Mouse (Mus musculus): ENCODE data around the gene Rpap3.

Rpap3 gene

DNA sequence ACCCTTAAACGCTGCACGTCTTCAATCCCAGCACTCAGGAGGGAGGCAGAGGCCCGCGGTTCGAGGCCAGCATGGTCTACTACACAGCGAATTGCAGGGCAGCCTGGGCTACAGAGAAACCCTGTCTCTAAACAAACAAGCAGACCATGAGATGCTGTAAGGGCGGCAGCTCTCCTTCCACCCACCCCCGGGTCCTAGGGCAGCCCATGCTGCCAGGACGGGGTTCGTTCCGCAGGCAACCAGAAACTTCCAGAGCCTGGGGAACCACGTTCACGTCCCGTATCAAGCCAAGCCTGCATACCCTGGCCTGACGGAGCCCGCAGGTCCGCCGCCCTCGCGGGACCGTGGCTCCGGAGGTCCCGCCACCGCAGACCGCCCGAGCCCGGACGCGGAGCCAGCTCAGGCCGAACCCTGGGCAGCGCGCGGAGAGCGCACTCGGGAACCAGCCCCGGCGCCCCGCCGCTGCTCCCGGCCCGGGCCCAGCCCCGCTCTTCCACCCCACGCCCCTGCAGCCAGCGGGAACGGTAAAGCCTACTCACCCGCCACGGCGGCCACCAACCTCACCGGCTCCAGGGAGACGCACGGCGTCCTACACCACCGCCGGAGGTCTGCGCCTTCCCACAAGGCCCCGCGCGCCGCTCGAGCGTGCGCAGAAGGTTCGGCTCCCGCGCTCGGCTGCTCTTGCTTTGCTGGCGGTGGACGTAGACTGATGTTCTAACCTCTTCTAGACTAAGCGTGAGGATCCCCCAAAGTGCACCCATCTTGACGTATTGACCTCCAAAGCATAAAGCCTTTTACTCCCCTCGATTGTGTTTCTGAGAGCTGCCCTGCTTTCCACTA is at the start of gene Rpap3:
Gene Rpap3 (minus strand): TSS at position 615 of the 840 bp plus-strand sequence.
- in situ Hi-C loops (cut with MboI), result no loop called here

DNA sequence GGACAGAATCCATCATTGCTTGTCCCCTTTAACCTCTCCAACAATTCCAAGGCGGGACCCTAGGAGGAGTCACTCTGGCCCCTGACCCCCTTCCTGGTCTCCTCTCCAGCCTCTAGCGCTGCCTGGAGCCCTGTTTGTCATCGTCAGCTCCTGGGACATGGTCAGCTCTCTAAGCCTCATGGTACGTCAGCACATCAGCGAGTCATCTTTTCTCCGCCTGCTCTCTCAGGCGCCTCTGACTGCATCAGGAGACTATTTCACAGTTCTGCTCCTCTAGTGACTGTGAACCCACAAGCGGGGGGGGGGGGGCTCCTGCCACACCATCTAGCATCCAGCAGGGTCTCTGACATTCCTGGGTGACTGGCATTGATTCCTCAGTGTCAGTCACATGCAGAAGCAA is 49.7 kb upstream of the Rpap3 start:
- in situ Hi-C loops (cut with MboI), result no loop called here

DNA sequence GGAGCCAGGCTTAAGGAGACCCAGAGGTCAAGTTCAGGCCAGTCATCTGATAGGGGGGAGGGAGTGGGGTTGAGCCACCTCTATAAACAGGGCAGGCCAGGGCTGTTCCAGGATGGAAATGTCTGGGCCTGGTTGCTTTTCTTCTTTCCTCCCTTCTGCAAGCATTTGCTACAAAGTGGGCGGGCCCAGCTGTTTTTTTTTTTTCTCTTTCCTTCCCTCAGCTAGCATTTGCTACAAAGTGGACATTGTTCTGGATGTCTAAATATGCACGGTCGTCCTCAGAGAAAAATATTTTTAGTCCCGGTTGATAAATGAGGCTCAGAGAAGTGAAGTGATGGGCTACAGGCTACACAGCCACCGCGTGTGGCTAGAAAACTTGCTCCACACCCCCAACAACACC is 48.9 kb upstream of the Rpap3 start:
- in situ Hi-C loops (cut with MboI), result no loop called here

DNA sequence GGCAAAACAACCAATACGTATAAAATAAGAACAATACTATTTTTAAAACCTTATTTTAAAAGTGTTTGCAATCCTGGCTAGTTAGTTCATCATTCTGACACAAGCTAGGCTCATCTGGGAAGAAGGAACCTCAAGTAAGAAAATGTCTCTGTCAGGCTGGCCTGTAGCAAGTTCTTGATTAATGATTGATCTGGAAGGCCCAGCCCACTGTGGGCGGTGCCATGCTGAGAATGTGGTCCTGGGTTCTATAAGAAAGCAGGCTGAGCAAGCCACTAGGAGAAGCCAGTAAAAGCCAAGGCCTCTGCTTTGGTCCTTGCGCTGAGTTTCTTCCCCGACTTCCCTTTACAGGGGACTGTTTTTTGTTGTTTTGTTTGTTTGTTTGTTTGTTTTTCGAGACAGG is 46.9 kb upstream of the Rpap3 start:
- in situ Hi-C loops (cut with MboI), result no loop called here

DNA sequence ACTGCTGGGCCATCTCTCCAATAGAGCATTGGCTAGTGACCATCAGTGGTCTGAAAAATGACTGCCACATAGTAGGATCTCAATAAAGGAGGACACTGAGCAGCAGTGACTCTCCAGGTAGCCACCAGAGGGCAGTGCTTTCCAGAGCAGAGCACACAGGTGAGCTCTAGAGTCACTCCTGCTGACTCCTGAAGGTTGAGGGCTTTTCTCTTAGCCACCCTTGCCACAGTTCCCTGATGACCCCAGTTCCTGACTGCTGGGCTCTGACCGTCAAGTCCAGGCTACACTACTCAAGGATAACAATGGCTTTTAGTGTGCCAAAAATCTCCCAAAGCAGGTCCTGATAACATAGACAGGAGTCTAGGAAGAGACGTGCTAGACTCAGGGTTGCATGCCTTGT is 46.1 kb upstream of the Rpap3 start:
- in situ Hi-C loops (cut with MboI), result no loop called here

DNA sequence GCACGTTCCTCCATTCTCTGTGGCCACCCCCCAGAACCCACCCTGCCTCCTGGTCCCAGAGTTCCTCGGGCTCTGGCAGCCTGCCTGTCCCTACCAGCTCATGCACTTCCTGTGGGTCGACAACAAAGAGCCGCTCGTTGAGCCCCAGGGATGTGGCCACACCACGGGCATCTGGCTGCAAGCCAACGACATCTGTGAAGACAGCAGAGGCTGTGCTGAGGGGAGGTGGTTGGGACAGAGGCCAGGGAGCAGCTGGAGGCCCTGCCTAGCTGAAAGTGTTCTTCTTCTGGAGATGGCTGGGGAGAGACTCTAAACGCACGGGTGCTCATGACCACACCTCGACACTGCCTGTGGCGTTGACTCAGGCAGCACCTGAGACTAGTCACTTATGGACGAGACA is 45.1 kb upstream of the Rpap3 start:
- in situ Hi-C loops (cut with MboI), result no loop called here

DNA sequence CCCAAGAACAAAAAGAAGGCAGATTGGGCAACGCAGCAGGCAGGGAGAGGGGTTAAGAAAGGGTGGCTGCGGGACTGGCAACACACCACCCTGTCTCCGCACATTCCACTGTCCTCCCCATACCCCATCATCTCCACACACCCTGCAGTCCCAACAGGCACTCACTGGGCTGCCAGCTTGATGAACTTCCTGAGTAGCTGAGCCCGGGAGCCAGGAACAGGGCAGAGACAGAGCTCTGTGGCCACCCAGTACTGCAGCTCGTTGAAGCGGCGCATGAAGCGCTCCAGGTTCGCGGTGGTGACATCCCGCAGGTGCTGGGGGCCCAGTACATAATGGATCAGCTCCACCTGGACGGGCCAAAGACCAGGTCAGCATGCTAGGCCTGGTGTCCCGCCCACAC is 44.2 kb upstream of the Rpap3 start:
- in situ Hi-C loops (cut with MboI), result no loop called here

DNA sequence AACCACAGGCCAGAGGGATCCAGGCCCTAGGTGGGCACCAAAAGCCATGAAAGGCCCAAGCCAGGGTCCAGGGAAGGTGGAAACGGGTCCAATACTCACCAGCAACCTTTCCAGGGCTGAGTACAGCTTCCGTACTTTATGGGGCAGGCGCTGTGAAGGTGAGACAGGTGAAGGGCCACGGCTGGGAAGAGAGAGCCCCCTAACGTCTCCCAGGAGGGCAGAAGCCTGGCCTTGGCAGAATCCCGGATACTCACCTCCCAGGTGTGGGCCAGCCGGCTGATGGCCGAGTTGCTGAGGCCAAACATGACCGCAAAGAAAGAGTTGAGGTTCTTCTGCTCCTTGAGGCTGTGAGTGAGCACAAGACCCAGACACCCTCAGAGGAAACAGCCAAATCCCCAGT is 43.8 kb upstream of the Rpap3 start:
- in situ Hi-C loops (cut with MboI), result no loop called here

DNA sequence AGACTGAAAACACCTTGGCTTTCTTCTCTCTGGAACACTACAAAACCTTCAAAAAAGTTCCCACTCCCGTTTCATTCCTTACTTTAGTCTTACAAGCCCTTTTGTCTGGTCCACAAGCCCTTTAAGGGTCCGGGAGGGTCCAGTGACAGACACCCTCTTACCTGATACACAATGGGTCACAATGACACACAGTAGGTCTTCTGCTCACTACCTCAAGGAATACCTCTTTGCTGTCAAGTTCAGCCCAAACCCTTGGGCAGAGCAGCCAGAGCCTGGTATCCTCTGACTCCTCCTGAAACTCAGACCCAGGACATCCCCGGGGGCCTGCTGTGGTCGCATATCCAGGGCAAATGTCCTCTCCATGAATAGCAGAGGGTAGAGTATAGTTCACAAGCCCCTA is 43.3 kb upstream of the Rpap3 start:
- in situ Hi-C loops (cut with MboI), result no loop called here

DNA sequence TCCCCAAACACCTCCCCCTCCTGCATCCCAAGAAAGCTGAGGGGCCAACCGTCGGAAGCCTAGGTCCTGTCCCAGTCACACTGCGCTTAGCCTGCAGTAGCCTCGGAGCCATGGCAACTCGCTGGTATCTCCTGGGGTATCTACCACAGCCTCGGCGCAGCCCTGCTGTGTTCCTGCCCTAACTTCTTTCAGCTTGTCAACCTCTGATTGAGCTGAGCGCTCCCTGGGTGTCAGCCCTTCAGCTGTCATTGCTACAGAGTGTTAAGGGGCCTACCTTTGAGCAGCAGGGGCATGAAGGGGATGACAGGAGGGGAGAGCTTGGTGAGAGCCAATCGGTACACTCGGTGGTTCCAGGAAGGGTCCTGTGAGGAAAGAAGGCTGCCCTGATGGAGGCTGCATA is 42.7 kb upstream of the Rpap3 start:
- in situ Hi-C loops (cut with MboI), result no loop called here

DNA sequence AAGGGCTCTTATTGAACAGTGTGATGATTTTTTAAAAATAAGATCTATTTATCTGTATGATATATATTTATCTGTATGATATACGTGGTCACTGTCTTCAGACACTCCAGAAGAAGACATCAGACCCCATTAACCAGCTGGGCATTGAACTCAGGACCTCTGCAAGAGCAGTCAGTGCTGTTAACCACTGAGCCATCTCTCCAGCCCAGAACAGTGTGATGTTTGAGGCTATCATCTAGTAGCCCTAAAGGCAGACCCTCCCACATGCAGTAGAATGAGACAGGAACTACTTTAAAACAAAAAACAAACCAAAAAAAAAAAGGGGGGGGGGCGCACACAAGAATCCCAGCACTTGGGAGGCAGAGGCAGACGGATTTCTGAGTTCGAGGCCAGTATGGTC is 41.9 kb upstream of the Rpap3 start:
- in situ Hi-C loops (cut with MboI), result no loop called here

DNA sequence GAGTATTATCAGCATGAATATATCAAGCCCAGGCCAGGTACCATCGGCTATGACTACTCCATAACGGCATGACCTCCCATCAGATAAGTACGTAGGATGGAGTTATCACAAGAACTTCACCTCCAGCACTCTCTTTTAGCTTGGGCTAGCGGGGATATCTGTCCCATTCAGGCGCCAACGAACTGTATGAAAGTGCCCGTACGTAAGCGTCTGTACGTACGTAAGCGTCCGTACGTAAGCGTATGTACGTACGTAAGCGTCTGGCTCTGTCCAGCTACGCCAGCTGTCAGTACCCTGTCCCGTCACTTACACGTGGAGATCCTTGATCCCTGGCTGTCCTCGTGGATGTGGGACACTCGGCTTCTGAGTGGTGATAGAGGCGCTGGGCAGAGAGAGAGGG is 41.1 kb upstream of the Rpap3 start:
- in situ Hi-C loops (cut with MboI), result no loop called here

DNA sequence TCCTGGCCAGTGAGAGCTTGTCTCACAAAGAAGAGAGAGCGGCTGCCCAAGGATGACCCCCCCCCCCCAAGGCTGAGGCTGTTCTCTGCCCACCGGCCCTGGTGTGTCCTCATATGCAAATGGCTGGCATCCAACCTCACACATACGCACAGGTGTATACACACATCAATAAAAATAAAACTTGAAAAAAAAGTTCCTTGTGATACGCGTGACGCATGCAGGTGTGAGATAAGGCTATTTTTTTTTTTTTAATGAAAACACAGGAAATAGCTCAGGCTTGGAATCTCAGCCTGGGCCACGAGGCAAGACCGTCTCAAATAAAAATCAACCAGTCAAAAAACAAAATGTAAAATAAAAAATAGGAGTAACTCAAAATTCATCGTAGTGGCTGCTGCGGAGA is 40.7 kb upstream of the Rpap3 start:
- in situ Hi-C loops (cut with MboI), result no loop called here

DNA sequence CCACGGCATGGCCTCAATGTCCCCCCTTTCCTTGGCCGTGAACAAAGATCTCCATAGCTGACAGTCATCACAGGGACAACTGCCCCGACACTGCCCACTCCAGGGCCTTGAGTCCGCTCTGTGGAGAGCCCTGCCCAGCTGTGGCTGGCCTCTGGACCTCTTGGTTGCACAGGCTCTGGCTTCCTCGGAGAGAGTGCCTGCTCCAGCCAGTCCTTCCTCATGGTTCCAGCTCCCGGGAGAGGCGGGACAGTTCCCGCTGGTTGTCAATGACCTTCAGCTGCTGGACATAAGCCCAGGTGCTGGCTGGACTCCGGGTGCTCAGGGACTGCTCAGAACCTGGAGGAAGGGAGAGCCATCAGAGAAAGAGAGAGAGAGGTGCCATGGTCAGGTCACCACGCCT is 39.7 kb upstream of the Rpap3 start:
- in situ Hi-C loops (cut with MboI), result no loop called here

DNA sequence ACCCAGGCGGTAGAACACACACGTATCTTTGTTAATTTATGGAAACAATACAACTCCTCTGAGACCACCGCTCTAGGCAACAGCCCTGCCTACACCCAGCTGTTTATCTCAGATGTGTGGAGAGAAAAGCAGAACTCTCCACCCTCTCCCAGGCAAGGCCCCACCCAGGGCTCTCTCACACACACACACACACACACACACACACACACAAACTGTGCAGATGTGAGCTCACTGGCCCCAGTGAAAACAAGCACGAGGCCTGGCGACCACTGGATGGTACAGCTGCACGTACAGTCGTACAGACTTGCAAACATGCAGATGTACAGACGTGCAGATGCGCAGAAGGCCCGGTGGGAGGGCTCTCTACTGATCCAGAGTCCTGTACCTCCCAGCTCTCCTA is 39.3 kb upstream of the Rpap3 start:
- in situ Hi-C loops (cut with MboI), result no loop called here

DNA sequence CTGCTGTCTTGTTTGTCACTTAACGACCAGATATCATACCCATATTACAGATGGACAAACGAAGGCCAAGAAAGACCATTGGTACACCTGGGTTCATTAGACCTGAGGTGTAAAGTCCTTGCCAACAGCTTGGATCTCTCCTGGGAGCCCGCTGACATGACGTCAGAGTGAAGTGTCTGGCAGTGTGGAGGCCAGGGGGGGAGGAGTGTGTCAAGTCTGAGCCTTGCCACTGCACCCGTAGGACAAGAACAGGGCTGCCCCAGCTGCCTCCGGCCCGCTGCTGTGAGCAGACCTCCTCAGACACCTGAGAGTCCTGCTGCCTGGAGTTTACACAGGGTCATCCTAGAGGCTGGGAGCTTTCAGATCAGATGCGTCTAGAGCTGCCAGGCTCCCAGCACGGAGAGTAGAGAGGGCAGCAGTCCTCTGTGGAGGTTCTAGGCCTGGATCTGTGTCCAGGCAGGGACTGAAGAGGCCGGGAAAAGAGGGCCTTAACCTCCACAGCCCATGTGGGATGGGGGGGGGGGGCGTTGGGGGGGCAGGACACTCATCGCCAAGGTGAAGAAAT is 38.4 kb upstream of the Rpap3 start:
- in situ Hi-C loops (cut with MboI), result no loop called here

DNA sequence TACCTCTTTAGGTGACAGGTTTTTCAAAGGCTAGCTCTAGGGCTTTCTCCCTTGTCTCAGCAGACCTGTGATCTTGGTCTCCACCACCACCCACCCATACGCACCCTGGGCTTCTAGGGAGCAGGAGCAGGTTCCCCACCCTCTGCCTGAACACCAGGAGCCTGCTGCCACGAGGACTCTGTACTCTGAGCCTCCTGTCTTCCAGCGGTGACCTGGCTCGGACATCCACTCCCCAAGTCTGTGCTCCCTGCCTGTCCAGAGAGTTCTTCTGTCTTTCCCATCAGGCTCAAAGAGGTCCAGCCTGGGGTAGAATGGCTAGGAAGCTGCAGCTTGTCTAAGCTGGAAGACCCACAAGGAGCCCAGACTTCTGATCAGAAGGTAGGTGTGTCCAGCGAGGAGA is 37.6 kb upstream of the Rpap3 start:
- in situ Hi-C loops (cut with MboI), result no loop called here

DNA sequence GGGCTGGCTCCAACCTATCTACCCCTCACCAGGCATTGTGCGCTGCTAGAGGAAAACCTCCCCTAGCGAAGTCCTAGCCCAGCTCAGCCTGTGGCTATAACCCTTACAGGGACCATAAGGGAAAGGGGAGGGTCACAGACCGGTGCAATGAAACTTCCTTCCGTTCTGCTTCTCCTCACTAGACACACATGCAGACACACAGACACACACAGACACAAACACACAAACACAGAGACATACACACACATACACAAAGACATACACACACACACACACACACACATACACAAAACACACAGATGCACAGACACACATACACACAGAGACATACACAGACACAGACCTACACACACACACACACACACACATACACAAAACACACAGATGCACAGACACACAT is 37.0 kb upstream of the Rpap3 start:
- in situ Hi-C loops (cut with MboI), result no loop called here

DNA sequence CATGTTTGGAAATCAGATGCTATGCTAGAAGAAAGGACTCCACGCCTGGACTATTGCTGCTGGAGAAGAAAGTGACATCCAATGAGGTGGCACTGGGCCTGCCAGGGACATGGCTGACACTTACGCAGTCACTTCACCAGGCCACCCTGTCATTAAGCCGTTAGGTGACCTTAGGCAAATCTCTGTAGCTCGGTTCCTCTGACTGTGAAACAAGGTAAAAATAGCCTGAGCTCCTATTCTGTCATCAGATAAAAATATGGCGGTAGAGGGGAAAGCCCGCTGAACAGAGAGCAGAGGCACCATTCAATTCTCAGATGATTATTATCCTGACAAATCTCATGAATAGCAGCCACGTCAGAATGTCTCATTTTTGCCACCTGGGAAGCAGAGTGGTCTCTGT is 36.4 kb upstream of the Rpap3 start:
- in situ Hi-C loops (cut with MboI), result no loop called here

DNA sequence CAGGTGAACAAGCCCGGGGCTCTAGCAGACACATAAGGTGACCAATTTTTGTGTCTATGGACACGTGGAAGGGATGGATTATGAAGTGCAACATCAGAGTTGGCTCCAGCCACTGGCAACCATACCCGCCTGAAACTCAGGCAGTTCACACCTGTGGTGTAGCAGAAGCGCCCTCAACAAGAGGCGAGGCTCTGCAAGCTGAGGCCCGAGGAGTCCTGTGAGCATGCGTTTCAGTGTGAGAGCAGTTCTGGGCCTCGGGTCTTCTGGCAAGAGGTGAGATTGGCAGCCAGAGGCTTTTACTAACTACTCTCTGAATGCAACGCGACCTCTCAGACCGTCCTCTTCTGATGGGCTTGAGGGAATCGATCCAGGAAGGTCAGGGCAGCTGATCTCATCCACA is 36.0 kb upstream of the Rpap3 start:
- in situ Hi-C loops (cut with MboI), result no loop called here

DNA sequence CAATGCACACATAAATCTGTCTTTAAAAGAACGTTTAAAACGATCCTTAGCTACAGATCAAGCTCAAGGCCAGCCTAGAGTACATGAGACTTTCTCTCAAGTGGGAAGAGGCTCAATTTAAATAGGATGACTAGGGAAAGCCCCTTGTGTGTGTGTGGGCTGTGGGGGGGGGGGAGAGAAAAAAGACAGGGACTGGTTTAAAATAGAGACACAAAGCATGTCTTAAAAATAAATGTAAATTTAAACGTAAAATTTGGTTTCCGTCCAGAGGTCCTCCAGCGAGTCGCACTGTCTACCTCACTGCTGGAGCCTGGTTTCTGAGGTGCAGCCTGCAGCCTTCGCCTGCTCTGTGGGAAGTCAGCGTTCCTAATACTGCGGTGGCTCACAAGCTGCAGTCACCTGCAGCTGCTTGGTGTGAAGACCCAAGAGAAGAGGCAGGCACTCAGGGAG is 34.7 kb upstream of the Rpap3 start:
- in situ Hi-C loops (cut with MboI), result no loop called here

DNA sequence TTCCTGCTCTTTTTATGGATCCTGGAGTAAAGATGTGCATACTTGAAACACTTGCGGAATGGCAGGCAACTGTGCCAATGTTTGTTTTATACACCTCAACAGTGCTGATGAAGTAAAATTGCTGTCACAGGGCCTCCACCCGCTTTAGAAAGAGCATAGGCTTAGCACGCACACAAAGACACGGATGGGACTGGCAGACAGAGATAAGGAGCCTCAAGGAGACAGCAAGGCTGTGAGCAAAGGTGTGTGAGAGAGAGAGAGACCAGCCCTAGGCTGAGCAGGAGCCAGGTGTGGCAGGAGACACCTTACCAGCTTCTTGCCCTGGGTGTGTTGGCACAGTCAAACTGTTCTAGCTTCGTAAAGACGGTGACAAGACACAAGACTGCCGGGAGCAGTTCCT is 33.3 kb upstream of the Rpap3 start:
- in situ Hi-C loops (cut with MboI), result no loop called here

DNA sequence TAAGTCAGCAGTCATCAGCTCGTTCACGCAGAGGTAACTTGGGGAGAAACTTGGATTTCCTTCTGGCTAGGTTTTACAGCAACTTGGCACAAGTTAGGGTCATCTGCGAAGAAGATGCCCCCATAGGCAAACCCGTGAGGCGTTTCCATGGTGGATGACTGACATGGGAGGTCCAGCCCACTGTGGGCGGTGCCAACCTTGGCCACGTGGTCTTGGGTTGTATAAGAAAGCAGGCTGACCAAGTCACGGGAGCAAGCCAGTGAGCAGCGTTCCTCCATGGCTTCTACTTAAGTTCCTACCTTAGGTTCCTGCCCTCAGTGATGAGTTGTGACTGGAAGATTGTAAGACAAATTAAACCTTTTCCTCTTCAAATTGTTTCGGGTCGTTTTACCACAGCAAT is 26.4 kb upstream of the Rpap3 start:
- in situ Hi-C loops (cut with MboI), result no loop called here

DNA sequence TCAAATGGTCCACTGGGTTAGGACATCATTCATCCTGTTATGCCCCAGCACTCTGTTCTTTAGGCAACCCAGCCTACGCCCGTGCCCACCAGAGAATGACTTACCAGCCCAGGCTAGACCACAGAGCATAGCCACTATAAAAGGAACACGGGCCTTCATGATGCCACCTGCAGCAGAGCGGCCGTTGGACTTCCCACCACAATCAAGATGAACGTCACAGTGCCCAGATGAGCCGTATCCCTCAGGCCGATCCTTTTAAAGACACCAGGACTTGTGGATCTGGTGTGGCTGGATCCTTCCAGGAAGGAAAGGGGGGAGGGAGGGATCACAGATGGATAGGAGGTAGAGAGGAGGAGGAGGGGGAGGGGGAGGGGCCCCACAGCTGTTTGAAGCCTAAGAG is 25.5 kb upstream of the Rpap3 start, which contains the start of gene Endou:
Gene Endou (minus strand): TSS at position 229 of the 400 bp plus-strand sequence.
- in situ Hi-C loops (cut with MboI), result no loop called here

Measured in mature B cell (primary cell).